Mouse (Mus musculus): ENCODE measurements at regions not wholly inside any gene's neighbourhood (a gene's known extent, or its start where the extent isn't known, plus 50 kb on each side); places are given as distances from the start of the nearest gene placed in this dataset.

DNA sequence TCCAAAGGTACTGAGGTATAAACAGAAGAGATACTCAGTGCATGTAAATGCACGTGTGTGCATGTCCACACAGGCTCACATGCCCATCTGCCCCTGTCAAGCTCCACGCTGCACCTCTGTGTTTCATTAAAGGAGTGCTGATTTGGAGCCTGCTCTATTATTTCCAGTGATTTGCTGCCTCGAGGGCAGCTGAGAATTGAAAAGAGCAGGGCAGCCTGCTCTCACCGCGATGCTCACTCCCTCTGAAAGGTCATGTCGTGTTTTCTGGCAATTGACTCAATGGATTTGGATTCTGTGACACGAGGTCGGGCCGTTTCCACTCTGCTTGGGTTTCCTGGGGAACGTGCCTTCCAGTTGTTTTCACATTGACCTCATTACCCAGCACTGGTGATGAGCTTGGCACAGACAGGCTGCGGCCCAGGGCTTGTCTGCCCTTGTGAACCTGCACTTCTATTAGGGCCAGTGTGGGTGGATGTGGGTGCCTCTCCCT, 167.1 kb downstream of the Fam169b start:
- Histone ChIP-seq H3K27me3 (ENCODE audit: control insufficient read depth, insufficient read depth, low read length) (peaks cover 4% of the 10 kb centered on the region; the same call in 1 of the 2 replicates), H3K27ac (ENCODE audit: low read depth, low read length) (0 out of 2 replicates have a peak overlapping the region, but pooled peaks have one; percentile 35), H3K4me3 (ENCODE audit: low read depth, low read length) (no peak overlapping the region), H3K4me1 (ENCODE audit: control insufficient read depth, insufficient read depth, low read length) (peaks cover 5% of the 10 kb centered on the region; the same call in 1 of the 2 replicates), H3K9ac (ENCODE audit: low read length) (no peak overlapping the region), H3K4me2 (ENCODE audit: low read depth) (no peak overlapping the region), H3K9me3 (ENCODE audit: control insufficient read depth, low read length) (no peaks in the 10 kb centered on the region), H3K36me3 (ENCODE audit: control insufficient read depth, insufficient read depth, low read length) (no peaks in the 10 kb centered on the region)
- ATAC-seq (ENCODE audit: insufficient read depth, low FRiP score, low TSS enrichment) (peak; percentile 86), DNase-seq (ENCODE audit: low spot score) (peak; percentile 66)
- WGBS: 31% methylated on average over 11 of the region's 11 CpGs

- no peak overlapping the region for H3K27ac ChIP-seq (ENCODE audit: low read depth, low read length)
- no peak overlapping the region for H3K9ac ChIP-seq (ENCODE audit: low read length)
- ATAC-seq (ENCODE audit: insufficient read depth, low FRiP score, low TSS enrichment) (no peak), DNase-seq (ENCODE audit: low spot score) (no peak)
- no peaks in the 10 kb centered on the region for H3K9me3 ChIP-seq (ENCODE audit: control insufficient read depth, low read length)
- no peaks in the 10 kb centered on the region for H3K27me3 ChIP-seq (ENCODE audit: control insufficient read depth, insufficient read depth, low read length)
- 83% methylated on average over 4 of the region's 4 CpGs for WGBS
- H3K36me3 ChIP-seq (ENCODE audit: control insufficient read depth, insufficient read depth, low read length): no peaks in the 10 kb centered on the region
- H3K4me2 ChIP-seq (ENCODE audit: low read depth): no peak overlapping the region
- H3K4me1 ChIP-seq (ENCODE audit: control insufficient read depth, insufficient read depth, low read length): no peaks in the 10 kb centered on the region
- H3K4me3 ChIP-seq (ENCODE audit: low read depth, low read length): no peak overlapping the region
Measured at GRCm38 (mm10) chr7:68428946-68429345, 155.3 kb downstream of the Fam169b start.

- H3K27me3 ChIP-seq (ENCODE audit: control insufficient read depth, insufficient read depth, low read length): no peaks in the 10 kb centered on the region
- no peak overlapping the region for H3K27ac ChIP-seq (ENCODE audit: low read depth, low read length)
- 94% methylated on average over 7 of the region's 7 CpGs for WGBS
- H3K4me2 ChIP-seq (ENCODE audit: low read depth): no peak overlapping the region
- H3K4me3 ChIP-seq (ENCODE audit: low read depth, low read length): no peak overlapping the region
- no peaks in the 10 kb centered on the region for H3K9me3 ChIP-seq (ENCODE audit: control insufficient read depth, low read length)
- H3K36me3 ChIP-seq (ENCODE audit: control insufficient read depth, insufficient read depth, low read length): no peaks in the 10 kb centered on the region
- ATAC-seq (ENCODE audit: insufficient read depth, low FRiP score, low TSS enrichment) (no peak), DNase-seq (ENCODE audit: low spot score) (no peak)
- H3K4me1 ChIP-seq (ENCODE audit: control insufficient read depth, insufficient read depth, low read length): no peaks in the 10 kb centered on the region
- no peak overlapping the region for H3K9ac ChIP-seq (ENCODE audit: low read length)
Measured at GRCm38 (mm10) chr7:68415890-68416289, 142.3 kb downstream of the Fam169b start.

DNA sequence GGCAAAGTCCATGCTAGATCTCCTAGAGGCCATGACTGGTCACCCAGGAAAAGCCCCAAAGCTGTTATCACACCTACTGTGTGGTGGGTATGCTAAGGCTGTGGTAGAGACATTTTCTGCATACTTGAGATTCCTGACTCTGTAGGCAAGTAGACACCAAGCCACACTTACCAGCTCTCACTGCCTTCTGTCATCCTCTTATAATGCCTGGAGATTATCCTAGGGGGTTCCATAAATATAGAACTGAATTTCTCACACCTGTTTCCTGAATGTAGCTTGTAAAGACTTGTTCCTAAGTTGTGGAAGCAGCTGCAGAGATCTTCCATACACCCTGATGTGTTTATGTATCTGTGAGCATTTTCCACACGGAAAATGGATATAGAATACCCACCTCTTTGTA, 139.1 kb downstream of the Fam169b start:
- Histone ChIP-seq H3K4me2 (ENCODE audit: low read depth) (no peak overlapping the region), H3K27ac (ENCODE audit: low read depth, low read length) (no peak overlapping the region), H3K4me3 (ENCODE audit: low read depth, low read length) (no peak overlapping the region), H3K9ac (ENCODE audit: low read length) (no peak overlapping the region), H3K36me3 (ENCODE audit: control insufficient read depth, insufficient read depth, low read length) (no peaks in the 10 kb centered on the region), H3K9me3 (ENCODE audit: control insufficient read depth, low read length) (no peaks in the 10 kb centered on the region), H3K27me3 (ENCODE audit: control insufficient read depth, insufficient read depth, low read length) (no peaks in the 10 kb centered on the region), H3K4me1 (ENCODE audit: control insufficient read depth, insufficient read depth, low read length) (no peaks in the 10 kb centered on the region)
- 78% methylated on average over 1 of the region's 1 CpGs for WGBS
- ATAC-seq (ENCODE audit: insufficient read depth, low FRiP score, low TSS enrichment): no peak
- no peak for DNase-seq (ENCODE audit: low spot score)

All from neural tube, embryonic 11.5 days (tissue).